Mouse (Mus musculus): ENCODE data around the gene Ccdc194. TPM values are rescaled to one million over a fixed set of nuclear protein-coding genes. Genes with fewer than 3 reads are reported as not detected.

Ccdc194 gene
- polyA plus RNA-seq, 1 experiment from 2014 or later: 0.71 TPM

DNA sequence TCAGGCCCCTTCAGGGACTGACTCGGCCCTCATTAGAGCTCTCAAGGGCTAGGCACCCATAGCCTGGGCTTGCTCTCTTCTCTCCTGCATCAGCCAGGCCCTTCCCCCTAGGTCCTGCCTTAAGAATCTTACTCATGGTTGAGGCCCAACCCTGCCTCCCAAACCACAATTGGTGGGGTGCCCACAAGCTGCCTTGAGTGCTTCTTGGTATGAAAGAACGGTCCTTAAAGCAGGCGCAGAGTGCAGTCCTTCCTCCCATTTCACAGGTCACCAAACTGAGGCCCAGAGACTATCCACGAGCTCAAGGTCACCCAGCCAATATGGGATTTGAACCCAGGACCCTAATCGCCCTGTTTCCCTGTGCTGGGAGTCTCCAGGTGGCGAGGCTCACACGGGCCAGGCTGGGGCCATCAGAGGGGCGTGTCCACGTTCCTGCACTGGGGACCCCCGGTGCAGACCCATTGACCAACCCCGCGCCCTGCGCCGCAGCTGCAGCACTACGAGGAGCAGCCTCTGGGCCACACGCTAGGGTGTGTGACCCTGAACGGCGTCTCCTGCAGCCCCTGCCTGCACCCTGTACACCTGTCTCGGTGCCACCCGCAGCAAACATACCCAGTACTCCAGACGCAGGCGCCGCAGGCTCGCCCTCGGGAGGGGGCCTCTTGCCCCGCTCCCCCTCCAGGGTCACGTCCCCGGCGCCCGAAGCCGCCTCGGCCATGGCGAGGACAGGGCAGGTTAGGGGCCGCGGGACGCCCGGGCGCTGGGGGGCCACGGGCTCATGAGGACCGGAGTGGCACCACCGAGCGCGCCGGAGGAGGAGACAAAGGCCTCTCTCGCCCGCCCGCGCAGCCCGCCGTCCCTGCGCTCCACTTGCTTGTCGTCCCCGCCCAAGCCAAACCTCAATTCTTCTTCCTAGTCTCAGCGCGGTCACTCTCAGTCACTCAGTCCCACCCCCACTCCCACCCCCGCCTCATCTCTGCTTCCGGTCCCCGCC, 40.1 kb downstream of the Ccdc194 start, which contains the start of gene Ano8:
Ano8 (minus strand) TSS at position 822 of the 994 bp plus-strand sequence.
- Histone ChIP-seq H3K9me3 (ENCODE audit: control insufficient read depth, low read length) (no peaks in the 10 kb centered on the region), H3K4me2 (ENCODE audit: low read depth, severe bottlenecking) (peak within 1 kb of the TSS; percentile 82), H3K27me3 (ENCODE audit: control insufficient read depth, insufficient read depth, low read length) (no peaks in the 10 kb centered on the region), H3K4me3 (ENCODE audit: low read depth, low read length) (peak within 1 kb of the TSS; percentile 91), H3K9ac (ENCODE audit: low read length) (peak within 1 kb of the TSS; percentile 91), H3K4me1 (ENCODE audit: control insufficient read depth, insufficient read depth, low read length) (peaks cover 17% of the 10 kb centered on the region), H3K27ac (replicated peaks; ENCODE audit: low read depth, low read length) (peak within 1 kb of the TSS; percentile 73; the same call in 1 of the 2 replicates), H3K36me3 (ENCODE audit: control insufficient read depth, insufficient read depth, low read length) (peaks cover 2% of the 10 kb centered on the region; the same call in 1 of the 2 replicates)
- peak; percentile 92 for DNase-seq (ENCODE audit: low spot score)
- 6% methylated on average over 52 of the region's 58 CpGs for WGBS
- peak; percentile 45; the same call in 1 of the 2 replicates for ATAC-seq (ENCODE audit: insufficient number of reproducible peaks, low FRiP score, low TSS enrichment, low read depth)

DNA sequence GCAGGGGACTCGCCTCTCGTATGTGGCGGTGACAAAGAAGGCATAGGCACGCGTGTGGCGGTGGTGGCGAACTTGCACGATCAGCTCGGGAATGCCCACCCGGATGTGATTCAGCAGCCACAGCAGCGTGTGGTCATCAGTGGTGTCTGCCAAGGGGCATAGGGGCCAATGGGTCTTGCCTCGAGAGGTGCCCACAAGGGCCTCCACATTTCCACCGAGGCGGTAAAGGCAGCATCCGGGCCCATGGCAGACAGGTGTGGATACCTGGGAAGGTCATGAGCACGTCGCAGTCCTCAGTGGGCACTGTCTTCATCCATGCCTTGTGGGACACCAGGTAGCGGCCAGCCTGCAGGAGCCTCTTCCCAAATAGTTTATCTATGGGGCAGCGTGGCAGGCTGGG, 40.8 kb downstream of the Ccdc194 start:
- DNase-seq (ENCODE audit: low spot score): no peak
- H3K4me1 ChIP-seq (ENCODE audit: control insufficient read depth, insufficient read depth, low read length): peaks cover 15% of the 10 kb centered on the region
- no peak for ATAC-seq (ENCODE audit: insufficient number of reproducible peaks, low FRiP score, low TSS enrichment, low read depth)
- WGBS: 93% methylated on average over 19 of the region's 19 CpGs
- H3K9me3 ChIP-seq (ENCODE audit: control insufficient read depth, low read length): no peaks in the 10 kb centered on the region
- H3K36me3 ChIP-seq (ENCODE audit: control insufficient read depth, insufficient read depth, low read length): peaks cover 2% of the 10 kb centered on the region; the same call in 1 of the 2 replicates
- H3K27me3 ChIP-seq (ENCODE audit: control insufficient read depth, insufficient read depth, low read length): no peaks in the 10 kb centered on the region
- no peak overlapping the region for H3K27ac ChIP-seq (replicated peaks; ENCODE audit: low read depth, low read length)
- H3K4me2 ChIP-seq (ENCODE audit: low read depth, severe bottlenecking): peak overlapping the region; percentile 82; the same call in 1 of the 2 replicates
- no peak overlapping the region; the same call in 1 of the 2 replicates for H3K9ac ChIP-seq (ENCODE audit: low read length)
- peak overlapping the region; percentile 91; the same call in 1 of the 2 replicates for H3K4me3 ChIP-seq (ENCODE audit: low read depth, low read length)

DNA sequence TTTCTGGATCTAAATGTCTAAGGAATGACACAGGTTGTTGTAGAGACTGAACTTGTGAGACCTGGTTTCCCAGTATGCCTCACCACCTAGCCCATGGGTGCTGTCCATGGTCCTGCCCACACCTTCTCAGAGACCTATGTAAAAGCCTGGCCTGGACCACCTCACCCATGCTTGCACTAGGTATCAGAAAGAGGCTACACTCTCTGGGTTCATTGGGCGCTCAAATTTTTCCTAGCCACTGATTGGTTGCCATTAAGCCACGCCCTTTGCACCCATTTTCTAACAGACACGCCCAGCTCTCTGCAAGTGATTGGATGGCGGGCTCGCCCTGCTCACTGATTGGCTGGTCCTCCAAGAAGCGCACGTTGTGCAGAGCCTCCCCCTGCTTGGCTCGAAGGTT, 41.6 kb downstream of the Ccdc194 start:
- no peak overlapping the region; the same call in none of the 2 replicates for H3K4me3 ChIP-seq (ENCODE audit: low read depth, low read length)
- peak; percentile 86 for DNase-seq (ENCODE audit: low spot score)
- H3K36me3 ChIP-seq (ENCODE audit: control insufficient read depth, insufficient read depth, low read length): peaks cover 2% of the 10 kb centered on the region; the same call in 1 of the 2 replicates
- peaks cover 8% of the 10 kb centered on the region for H3K4me1 ChIP-seq (ENCODE audit: control insufficient read depth, insufficient read depth, low read length)
- 47% methylated on average over 8 of the region's 8 CpGs for WGBS
- H3K4me2 ChIP-seq (ENCODE audit: low read depth, severe bottlenecking): no peak overlapping the region
- no peak overlapping the region for H3K27ac ChIP-seq (replicated peaks; ENCODE audit: low read depth, low read length)
- no peaks in the 10 kb centered on the region for H3K9me3 ChIP-seq (ENCODE audit: control insufficient read depth, low read length)
- no peak for ATAC-seq (ENCODE audit: insufficient number of reproducible peaks, low FRiP score, low TSS enrichment, low read depth)
- no peak overlapping the region for H3K9ac ChIP-seq (ENCODE audit: low read length)
- no peaks in the 10 kb centered on the region for H3K27me3 ChIP-seq (ENCODE audit: control insufficient read depth, insufficient read depth, low read length)

DNA sequence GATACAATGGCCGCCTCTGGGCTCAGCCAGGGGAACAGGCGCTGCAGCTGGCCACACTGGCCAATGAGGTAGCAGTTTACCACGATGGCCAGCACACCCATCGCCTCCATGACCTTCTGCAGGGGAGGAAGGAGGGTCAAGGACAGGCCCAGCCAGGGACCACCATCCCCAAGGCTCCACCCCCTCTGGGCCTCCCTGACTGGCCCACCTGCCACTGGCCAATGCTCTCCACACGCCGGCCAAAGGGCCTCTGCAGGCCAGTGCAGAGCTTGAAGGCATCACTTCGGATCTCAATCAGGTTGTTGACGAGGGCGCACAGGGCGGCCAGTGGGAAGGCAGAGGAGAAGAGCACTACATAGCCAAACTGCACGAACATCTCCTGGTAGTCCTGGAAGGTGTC, 46.6 kb downstream of the Ccdc194 start:
- Histone ChIP-seq H3K27me3 (ENCODE audit: control insufficient read depth, insufficient read depth, low read length) (no peaks in the 10 kb centered on the region), H3K27ac (replicated peaks; ENCODE audit: low read depth, low read length) (no peak overlapping the region), H3K4me3 (ENCODE audit: low read depth, low read length) (no peak overlapping the region), H3K9ac (ENCODE audit: low read length) (no peak overlapping the region), H3K4me1 (ENCODE audit: control insufficient read depth, insufficient read depth, low read length) (peaks cover 12% of the 10 kb centered on the region; the same call in 1 of the 2 replicates), H3K36me3 (ENCODE audit: control insufficient read depth, insufficient read depth, low read length) (peaks cover 9% of the 10 kb centered on the region; the same call in 1 of the 2 replicates), H3K4me2 (ENCODE audit: low read depth, severe bottlenecking) (no peak overlapping the region), H3K9me3 (ENCODE audit: control insufficient read depth, low read length) (no peaks in the 10 kb centered on the region)
- 91% methylated on average over 11 of the region's 11 CpGs for WGBS
- no peak for DNase-seq (ENCODE audit: low spot score)
- ATAC-seq (ENCODE audit: insufficient number of reproducible peaks, low FRiP score, low TSS enrichment, low read depth): no peak

DNA sequence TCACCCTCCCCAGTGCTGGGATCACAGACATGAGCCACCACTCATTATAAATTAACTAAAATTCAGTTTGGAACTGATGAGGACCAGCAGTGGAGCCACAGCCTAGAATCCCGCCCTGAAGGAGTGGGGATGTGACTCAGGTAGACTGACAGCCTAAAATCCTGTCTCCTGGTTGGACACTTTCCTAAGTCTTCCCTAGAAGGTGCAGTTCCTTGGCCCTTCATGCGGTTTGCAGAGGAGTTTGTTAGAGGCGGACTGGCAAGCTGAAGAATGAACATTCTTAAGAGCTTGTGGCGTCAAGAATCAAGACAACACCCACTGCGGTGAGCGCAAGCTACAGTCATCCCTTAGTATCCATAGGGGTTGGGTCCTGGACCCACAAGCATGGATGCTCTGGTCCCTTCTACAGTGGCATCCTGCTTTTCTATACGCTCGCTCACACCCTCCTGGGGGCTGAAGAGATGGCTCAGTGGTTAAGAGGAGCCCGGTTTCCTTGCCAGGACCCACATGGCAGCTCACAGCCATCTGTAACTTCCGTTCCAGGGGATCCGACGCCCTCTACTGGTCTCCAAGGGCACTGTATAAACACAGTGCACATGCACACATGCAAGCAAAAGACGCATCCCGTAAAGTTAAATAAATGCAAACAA, 48.2 kb downstream of the Ccdc194 start:
- ATAC-seq (ENCODE audit: insufficient number of reproducible peaks, low FRiP score, low TSS enrichment, low read depth): no peak
- WGBS: 38% methylated on average over 14 of the region's 14 CpGs
- Histone ChIP-seq H3K4me3 (ENCODE audit: low read depth, low read length) (peak overlapping the region; percentile 51), H3K27ac (replicated peaks; ENCODE audit: low read depth, low read length) (no peak overlapping the region), H3K4me2 (ENCODE audit: low read depth, severe bottlenecking) (peak overlapping the region; percentile 91), H3K4me1 (ENCODE audit: control insufficient read depth, insufficient read depth, low read length) (peaks cover 12% of the 10 kb centered on the region; the same call in 1 of the 2 replicates), H3K9me3 (ENCODE audit: control insufficient read depth, low read length) (no peaks in the 10 kb centered on the region), H3K36me3 (ENCODE audit: control insufficient read depth, insufficient read depth, low read length) (peaks cover 12% of the 10 kb centered on the region; the same call in 1 of the 2 replicates), H3K9ac (ENCODE audit: low read length) (no peak overlapping the region), H3K27me3 (ENCODE audit: control insufficient read depth, insufficient read depth, low read length) (no peaks in the 10 kb centered on the region)
- DNase-seq (ENCODE audit: low spot score): no peak

GRCm38 (mm10) chr8:71476099-71476940, 49.2 kb downstream of the Ccdc194 start:
- no peaks in the 10 kb centered on the region for H3K9me3 ChIP-seq (ENCODE audit: control insufficient read depth, low read length)
- peaks cover 12% of the 10 kb centered on the region; the same call in 1 of the 2 replicates for H3K4me1 ChIP-seq (ENCODE audit: control insufficient read depth, insufficient read depth, low read length)
- DNase-seq (ENCODE audit: low spot score) (peak; percentile 84), ATAC-seq (ENCODE audit: insufficient number of reproducible peaks, low FRiP score, low TSS enrichment, low read depth) (peak; percentile 58)
- peak overlapping the region; percentile 75 for H3K27ac ChIP-seq (replicated peaks; ENCODE audit: low read depth, low read length)
- H3K27me3 ChIP-seq (ENCODE audit: control insufficient read depth, insufficient read depth, low read length): no peaks in the 10 kb centered on the region
- peaks cover 10% of the 10 kb centered on the region; the same call in 1 of the 2 replicates for H3K36me3 ChIP-seq (ENCODE audit: control insufficient read depth, insufficient read depth, low read length)
- peak overlapping the region; percentile 91 for H3K4me2 ChIP-seq (ENCODE audit: low read depth, severe bottlenecking)
- under 1% methylated on average over 103 of the region's 121 CpGs for WGBS
- peak overlapping the region; percentile 70 for H3K9ac ChIP-seq (ENCODE audit: low read length)
- H3K4me3 ChIP-seq (ENCODE audit: low read depth, low read length): peak overlapping the region; percentile 51

DNA sequence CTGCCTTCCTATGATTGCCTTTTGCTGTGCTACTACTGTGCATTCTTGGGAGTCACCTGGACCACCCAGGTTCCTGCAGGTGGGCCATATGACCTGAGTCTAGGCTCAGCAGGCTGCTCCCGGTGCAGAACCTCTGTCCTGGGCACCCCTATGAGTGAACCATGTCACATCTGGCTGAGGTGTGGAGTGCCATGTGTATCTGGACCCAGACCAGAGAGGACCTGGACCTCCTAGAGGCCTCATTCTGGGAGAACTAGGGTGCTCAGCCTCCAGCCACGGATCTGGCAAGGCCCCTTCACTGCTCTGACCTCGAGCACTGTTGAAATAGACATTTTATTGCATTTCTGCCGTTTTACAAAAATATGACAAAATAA, 49.8 kb downstream of the Ccdc194 start:
- ATAC-seq (ENCODE audit: insufficient number of reproducible peaks, low FRiP score, low TSS enrichment, low read depth) (peak; percentile 12; the same call in 1 of the 2 replicates), DNase-seq (ENCODE audit: low spot score) (peak; percentile 44)
- 25% methylated on average over 4 of the region's 4 CpGs for WGBS
- peaks cover 12% of the 10 kb centered on the region; the same call in 1 of the 2 replicates for H3K4me1 ChIP-seq (ENCODE audit: control insufficient read depth, insufficient read depth, low read length)
- no peaks in the 10 kb centered on the region for H3K27me3 ChIP-seq (ENCODE audit: control insufficient read depth, insufficient read depth, low read length)
- peak overlapping the region; percentile 70 for H3K9ac ChIP-seq (ENCODE audit: low read length)
- H3K36me3 ChIP-seq (ENCODE audit: control insufficient read depth, insufficient read depth, low read length): peaks cover 12% of the 10 kb centered on the region; the same call in 1 of the 2 replicates
- H3K9me3 ChIP-seq (ENCODE audit: control insufficient read depth, low read length): no peaks in the 10 kb centered on the region
- H3K4me2 ChIP-seq (ENCODE audit: low read depth, severe bottlenecking): peak overlapping the region; percentile 91
- peak overlapping the region; percentile 75; the same call in 1 of the 2 replicates for H3K27ac ChIP-seq (replicated peaks; ENCODE audit: low read depth, low read length)
- H3K4me3 ChIP-seq (ENCODE audit: low read depth, low read length): peak overlapping the region; percentile 51
